Mouse (Mus musculus): ENCODE measurements around the gene Gm9821. TPM values are rescaled to one million over a fixed set of nuclear protein-coding genes. Genes with fewer than 3 reads are reported as not detected.

Gm9821 gene
- polyA plus RNA-seq, 1 experiment from 2014 or later = 2.2 TPM

DNA sequence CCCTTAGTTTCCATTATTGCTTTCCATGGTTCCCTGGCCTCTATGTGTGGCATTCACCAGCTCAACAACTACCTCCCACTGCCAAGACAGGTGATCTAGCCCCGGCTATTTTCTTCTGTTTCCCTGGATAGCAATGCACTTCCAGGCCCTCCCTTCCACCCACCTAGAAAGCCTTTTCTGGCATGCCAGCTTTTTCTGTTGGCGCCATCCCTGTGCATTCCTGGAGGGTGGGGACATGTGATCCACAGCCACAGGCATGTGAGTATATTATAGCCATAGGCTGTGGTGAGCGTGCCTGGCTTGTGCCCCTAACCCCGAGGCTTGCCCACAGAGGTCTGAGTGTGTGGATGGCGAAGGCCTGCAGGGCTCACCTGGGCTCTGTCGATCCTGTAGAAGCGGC lies 9.3 kb upstream of the Gm9821 start:
- ATAC-seq (ENCODE audit: extremely low read depth, insufficient number of reproducible peaks, low FRiP score, low TSS enrichment) = no peak
- H3K9ac ChIP-seq = no peak overlapping the region
- no peak overlapping the region for H3K27ac ChIP-seq (replicated peaks)
- H3K4me3 ChIP-seq = no peak overlapping the region
- H3K4me1 ChIP-seq = peaks cover 39% of the 10 kb centered on the region
- H3K9me3 ChIP-seq = no peaks in the 10 kb centered on the region
- no peak overlapping the region for H3K4me2 ChIP-seq
- peaks cover 83% of the 10 kb centered on the region for H3K36me3 ChIP-seq
- no peaks in the 10 kb centered on the region for H3K27me3 ChIP-seq (replicated peaks)
- 90% methylated on average over 7 of the region's 7 CpGs for WGBS

DNA sequence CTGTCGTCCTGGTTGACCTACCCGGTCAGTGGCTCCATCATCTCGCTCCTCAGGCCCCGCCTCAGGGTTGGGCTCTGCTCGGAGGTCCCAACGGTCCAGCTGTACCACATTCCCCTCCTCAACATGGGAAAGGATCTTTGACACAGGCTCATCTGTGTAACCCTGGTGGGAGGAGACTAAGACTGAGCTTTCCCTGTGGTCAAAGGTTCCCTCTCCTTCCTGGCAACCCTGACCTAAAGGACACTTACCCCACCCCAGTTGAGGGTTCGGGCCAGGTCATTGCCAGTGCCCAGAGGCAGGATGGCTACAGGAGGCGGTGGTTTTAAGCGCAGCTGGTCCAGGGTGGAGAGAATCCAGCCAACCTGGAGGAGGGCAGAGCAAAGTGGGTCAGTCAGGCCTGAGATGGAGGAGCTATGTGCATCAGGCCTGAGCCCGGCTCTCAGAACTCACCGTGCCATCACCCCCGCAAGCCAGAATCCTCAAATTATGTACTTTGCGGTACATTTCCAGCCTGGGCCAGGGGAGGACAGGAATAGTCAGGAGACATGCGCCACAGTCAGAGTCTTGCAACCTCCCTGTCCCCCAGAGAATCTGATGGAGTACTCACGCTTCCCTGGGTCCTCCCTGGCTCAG lies 6.1 kb upstream of the Gm9821 start:
- Histone ChIP-seq H3K4me3 (no peak overlapping the region), H3K27ac (replicated peaks) (no peak overlapping the region), H3K4me2 (no peak overlapping the region), H3K9ac (no peak overlapping the region), H3K4me1 (peaks cover 28% of the 10 kb centered on the region), H3K9me3 (no peaks in the 10 kb centered on the region), H3K27me3 (replicated peaks) (no peaks in the 10 kb centered on the region), H3K36me3 (peaks cover 89% of the 10 kb centered on the region)
- ATAC-seq (ENCODE audit: extremely low read depth, insufficient number of reproducible peaks, low FRiP score, low TSS enrichment) = no peak
- WGBS = 84% methylated on average over 15 of the region's 15 CpGs

DNA sequence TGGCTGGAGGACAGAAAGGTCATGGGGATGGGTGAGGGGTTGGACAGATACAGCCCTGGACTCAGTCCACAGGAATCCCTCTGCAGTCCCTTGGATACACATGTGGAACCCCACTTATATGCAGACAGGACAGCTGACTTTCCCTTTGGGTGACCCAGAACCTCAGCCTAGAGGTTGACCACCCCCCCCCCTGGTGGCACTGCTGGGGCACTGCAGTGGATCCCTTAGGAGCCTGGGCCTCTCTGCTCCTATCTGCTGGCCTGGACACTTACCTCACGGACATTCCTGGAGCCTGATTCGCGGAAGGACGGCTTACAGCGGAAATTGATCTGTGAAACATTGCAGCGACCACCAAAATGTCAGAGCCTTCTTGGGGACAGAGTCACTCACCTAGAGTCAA lies 3.1 kb upstream of the Gm9821 start:
- WGBS = 39% methylated on average over 6 of the region's 6 CpGs
- peaks cover 73% of the 10 kb centered on the region for H3K36me3 ChIP-seq
- no peaks in the 10 kb centered on the region for H3K9me3 ChIP-seq
- no peaks in the 10 kb centered on the region for H3K27me3 ChIP-seq (replicated peaks)
- 0 out of 2 replicates have a peak overlapping the region, but pooled peaks have one; percentile 54 for H3K9ac ChIP-seq
- H3K27ac ChIP-seq (replicated peaks) = no peak overlapping the region
- no peak overlapping the region for H3K4me2 ChIP-seq
- H3K4me3 ChIP-seq = no peak overlapping the region
- no peak for ATAC-seq (ENCODE audit: extremely low read depth, insufficient number of reproducible peaks, low FRiP score, low TSS enrichment)
- H3K4me1 ChIP-seq = peaks cover 48% of the 10 kb centered on the region

DNA sequence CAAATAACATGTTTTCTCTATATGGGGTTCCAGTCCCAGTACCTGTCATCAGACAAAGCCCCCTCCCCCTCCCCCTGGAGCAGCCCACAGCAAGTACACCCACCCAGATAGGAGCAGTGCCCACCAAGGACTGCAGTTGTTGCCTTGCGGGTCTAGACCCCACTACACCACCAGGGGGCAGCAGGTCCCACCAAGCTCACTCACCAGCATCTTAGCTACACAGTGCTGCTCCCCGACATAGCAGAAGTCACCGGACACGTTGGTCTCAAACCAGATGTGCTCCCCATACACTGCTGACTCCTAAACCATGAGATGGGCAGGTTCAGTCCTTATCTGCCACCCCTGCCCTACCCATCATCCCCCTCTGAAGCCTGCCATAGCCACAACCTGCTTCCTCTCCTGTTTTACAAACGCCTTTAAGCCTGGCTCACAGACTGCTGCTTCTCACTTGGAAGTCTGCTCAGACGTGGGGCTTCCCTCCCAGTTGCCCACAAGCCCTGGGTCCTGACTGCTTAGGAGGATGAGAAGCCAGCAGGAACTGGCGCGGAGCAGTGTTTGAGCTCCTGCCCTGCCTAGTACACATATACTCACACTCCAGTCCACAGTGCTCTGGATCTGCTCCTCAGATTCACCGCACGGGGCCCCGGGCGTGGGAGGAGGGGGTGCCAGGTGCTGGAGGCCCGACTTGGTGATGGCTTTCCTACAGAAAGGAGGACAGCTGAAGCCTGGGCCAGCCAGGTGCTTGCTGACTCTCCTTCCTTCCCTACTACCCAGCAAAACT lies 1.1 kb upstream of the Gm9821 start:
- H3K27ac ChIP-seq (replicated peaks) = peak overlapping the region; percentile 54
- peaks cover 68% of the 10 kb centered on the region for H3K4me1 ChIP-seq
- H3K36me3 ChIP-seq = peaks cover 53% of the 10 kb centered on the region
- WGBS = 41% methylated on average over 13 of the region's 13 CpGs
- ATAC-seq (ENCODE audit: extremely low read depth, insufficient number of reproducible peaks, low FRiP score, low TSS enrichment) = no peak
- H3K27me3 ChIP-seq (replicated peaks) = no peaks in the 10 kb centered on the region
- H3K4me3 ChIP-seq = no peak overlapping the region
- H3K4me2 ChIP-seq = no peak overlapping the region
- H3K9me3 ChIP-seq = no peaks in the 10 kb centered on the region
- H3K9ac ChIP-seq = peak overlapping the region; percentile 63

DNA sequence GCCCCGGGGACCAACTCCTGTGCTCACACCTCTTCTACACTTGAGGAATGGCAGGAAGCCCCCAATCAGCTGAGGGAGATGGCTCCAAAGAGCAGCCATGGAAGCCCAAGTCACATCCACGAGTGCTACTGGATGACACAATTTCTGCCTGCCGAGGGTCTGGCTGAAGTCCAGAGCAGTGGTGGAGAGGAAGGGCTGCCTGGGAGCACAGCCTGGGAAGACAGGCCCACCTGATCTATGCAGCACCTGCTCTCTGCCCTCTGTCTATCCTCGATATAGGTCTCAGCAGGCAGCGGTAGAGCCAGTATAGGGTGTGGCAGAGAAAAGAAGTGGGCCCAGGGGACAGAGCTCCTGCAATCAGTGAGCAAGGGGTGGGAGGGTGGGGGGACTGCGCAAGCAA lies 1.3 kb downstream of the Gm9821 start:
- Histone ChIP-seq H3K4me2 (peak overlapping the region; percentile 74), H3K27ac (replicated peaks) (peak overlapping the region; percentile 99), H3K4me3 (no peak overlapping the region), H3K4me1 (peaks cover 89% of the 10 kb centered on the region), H3K36me3 (peaks cover 29% of the 10 kb centered on the region), H3K9ac (peak overlapping the region; percentile 88), H3K27me3 (replicated peaks) (no peaks in the 10 kb centered on the region), H3K9me3 (no peaks in the 10 kb centered on the region)
- WGBS = 38% methylated on average over 6 of the region's 6 CpGs
- no peak for ATAC-seq (ENCODE audit: extremely low read depth, insufficient number of reproducible peaks, low FRiP score, low TSS enrichment)

DNA sequence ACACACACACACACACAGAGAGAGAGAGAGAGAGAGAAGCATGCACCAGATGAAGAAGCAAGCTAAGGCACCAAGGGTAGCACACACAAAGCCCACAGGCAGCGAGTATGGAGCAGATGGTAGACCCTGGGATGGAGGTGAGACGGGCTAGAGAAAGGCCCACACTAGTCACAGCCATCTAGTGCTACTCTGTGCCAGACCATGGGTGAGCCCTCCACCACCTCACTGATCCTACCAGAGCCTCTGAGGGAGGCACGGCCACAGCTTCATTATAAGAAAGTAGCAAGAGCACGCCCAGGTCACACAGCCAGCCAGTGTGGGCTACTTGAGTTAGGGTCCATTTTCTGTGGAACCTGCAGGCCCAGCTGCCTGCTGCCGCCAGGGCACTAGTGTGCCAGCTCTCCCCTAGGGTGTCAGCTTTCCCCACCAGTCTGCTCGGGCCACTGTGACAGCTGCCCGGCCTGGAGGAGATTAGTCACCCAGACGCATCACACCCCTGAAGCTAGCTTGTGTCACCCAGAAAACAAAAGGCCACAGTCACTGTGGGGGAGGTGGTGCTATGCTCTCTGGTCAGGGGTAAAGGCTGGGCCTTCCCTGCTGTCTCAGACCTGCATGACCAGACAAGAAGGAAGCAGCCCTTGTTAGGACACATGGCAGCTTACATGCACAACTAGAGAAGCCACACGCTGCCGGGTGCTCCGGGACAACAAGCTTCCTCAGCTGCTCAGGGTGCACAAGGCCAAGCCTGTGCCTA lies 2.1 kb downstream of the Gm9821 start:
- peak; percentile 20; the same call in 1 of the 2 replicates for ATAC-seq (ENCODE audit: extremely low read depth, insufficient number of reproducible peaks, low FRiP score, low TSS enrichment)
- Histone ChIP-seq H3K27me3 (replicated peaks) (no peaks in the 10 kb centered on the region), H3K36me3 (peaks cover 21% of the 10 kb centered on the region), H3K4me2 (peak overlapping the region; percentile 74), H3K9me3 (no peaks in the 10 kb centered on the region), H3K27ac (replicated peaks) (peak overlapping the region; percentile 99), H3K4me3 (peak overlapping the region; percentile 29), H3K4me1 (peaks cover 87% of the 10 kb centered on the region), H3K9ac (peak overlapping the region; percentile 88)
- whole genome bisulfite sequencing = 39% methylated on average over 11 of the region's 11 CpGs

DNA sequence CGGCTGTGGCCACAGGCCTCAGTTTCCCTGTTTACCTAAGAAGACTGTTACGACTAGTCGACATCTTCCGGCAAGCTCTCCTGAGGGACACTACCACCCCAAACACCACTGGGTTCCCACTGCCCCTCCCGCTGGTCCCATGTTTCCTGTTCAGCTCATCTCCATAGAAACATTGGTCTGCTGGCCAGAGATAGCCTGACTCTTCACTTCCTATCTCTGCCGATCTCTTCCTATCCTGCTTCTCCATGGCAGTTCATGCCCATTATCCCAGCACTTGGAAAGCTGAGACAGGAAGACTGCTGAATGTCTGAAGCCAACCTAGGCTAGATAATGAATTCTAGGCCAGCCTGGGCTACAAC lies 2.6 kb downstream of the Gm9821 start:
- Histone ChIP-seq H3K4me1 (peaks cover 86% of the 10 kb centered on the region), H3K27ac (replicated peaks) (peak overlapping the region; percentile 99), H3K9ac (peak overlapping the region; percentile 88), H3K9me3 (no peaks in the 10 kb centered on the region), H3K4me3 (peak overlapping the region; percentile 29), H3K4me2 (peak overlapping the region; percentile 74), H3K27me3 (replicated peaks) (no peaks in the 10 kb centered on the region), H3K36me3 (peaks cover 21% of the 10 kb centered on the region)
- WGBS = 42% methylated on average over 6 of the region's 6 CpGs
- ATAC-seq (ENCODE audit: extremely low read depth, insufficient number of reproducible peaks, low FRiP score, low TSS enrichment) = no peak

DNA sequence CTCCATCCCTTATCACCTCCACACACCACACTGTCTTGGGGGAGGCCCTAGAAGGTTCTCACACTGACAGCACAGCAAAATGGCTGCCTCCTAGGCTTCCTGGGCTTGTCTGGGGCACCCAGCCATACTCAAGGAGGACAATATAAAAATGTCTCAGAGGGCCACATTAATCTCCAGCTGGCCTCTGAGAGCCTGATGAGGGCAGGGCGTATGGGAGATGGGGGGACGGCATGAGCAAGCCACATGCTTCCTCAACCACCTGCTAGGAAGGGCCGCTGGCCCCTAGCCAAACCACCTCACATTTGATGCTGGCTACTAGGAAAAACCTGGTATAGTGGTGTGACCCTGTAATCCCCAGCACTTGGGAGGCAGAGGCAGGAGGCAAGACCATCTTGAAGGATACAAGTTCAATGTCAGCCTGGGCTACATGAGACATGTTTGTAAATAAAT lies 3.3 kb downstream of the Gm9821 start:
- no peaks in the 10 kb centered on the region for H3K9me3 ChIP-seq
- peak overlapping the region; percentile 48 for H3K4me3 ChIP-seq
- peak overlapping the region; percentile 88 for H3K9ac ChIP-seq
- no peaks in the 10 kb centered on the region for H3K27me3 ChIP-seq (replicated peaks)
- peaks cover 92% of the 10 kb centered on the region for H3K4me1 ChIP-seq
- peaks cover 16% of the 10 kb centered on the region for H3K36me3 ChIP-seq
- peak overlapping the region; percentile 74 for H3K4me2 ChIP-seq
- peak overlapping the region; percentile 99 for H3K27ac ChIP-seq (replicated peaks)
- WGBS = 56% methylated on average over 3 of the region's 3 CpGs
- ATAC-seq (ENCODE audit: extremely low read depth, insufficient number of reproducible peaks, low FRiP score, low TSS enrichment) = no peak

DNA sequence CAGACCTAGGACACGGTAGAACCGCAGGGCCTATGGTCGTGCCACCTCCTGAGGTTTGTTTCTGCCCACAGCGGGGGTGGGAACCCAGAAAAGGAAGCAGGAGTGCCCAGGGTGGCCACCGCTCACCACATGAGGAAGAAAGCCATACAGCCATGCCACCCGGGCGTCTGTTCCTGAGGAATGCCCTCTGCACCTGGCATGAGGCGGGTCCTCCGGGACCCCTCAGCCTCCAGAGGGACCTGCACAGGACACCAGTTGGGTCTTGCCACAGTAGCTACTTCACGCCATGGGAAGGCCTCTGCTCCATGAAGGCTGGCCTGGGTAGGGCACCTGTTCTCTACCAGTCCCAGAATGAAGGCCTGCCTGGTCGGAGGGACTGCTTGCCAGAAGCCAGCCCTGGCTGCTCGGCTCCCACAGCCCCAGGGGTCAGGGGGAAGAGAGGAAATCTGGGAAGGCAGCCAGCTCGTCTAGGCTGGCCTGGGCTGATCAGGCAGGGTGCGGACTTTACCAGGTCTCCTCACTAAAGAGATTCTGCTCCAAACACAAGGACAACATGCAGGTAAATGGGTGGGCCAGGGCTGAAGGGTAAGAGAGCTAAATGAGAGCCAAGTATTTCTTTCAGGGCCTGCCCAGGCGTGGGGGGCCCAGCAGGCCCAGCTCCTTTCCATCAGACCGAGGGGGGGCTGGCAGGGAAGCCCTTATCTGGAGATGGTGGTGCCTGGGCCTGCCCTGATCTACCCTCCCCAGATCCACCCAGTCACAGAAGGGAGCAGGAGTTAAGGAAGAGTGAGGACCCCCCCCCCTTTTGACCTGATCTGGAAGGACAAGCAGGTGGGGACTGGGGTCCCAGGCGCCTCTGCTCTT lies 4.1 kb downstream of the Gm9821 start:
- H3K27ac ChIP-seq (replicated peaks) = peak overlapping the region; percentile 99
- H3K4me2 ChIP-seq = peak overlapping the region; percentile 74
- no peaks in the 10 kb centered on the region for H3K27me3 ChIP-seq (replicated peaks)
- H3K9me3 ChIP-seq = no peaks in the 10 kb centered on the region
- 48% methylated on average over 16 of the region's 17 CpGs for WGBS
- peak overlapping the region; percentile 88 for H3K9ac ChIP-seq
- peak; percentile 23; the same call in 1 of the 2 replicates for ATAC-seq (ENCODE audit: extremely low read depth, insufficient number of reproducible peaks, low FRiP score, low TSS enrichment)
- H3K36me3 ChIP-seq = peaks cover 12% of the 10 kb centered on the region
- peaks cover 92% of the 10 kb centered on the region for H3K4me1 ChIP-seq
- H3K4me3 ChIP-seq = peak overlapping the region; percentile 48

DNA sequence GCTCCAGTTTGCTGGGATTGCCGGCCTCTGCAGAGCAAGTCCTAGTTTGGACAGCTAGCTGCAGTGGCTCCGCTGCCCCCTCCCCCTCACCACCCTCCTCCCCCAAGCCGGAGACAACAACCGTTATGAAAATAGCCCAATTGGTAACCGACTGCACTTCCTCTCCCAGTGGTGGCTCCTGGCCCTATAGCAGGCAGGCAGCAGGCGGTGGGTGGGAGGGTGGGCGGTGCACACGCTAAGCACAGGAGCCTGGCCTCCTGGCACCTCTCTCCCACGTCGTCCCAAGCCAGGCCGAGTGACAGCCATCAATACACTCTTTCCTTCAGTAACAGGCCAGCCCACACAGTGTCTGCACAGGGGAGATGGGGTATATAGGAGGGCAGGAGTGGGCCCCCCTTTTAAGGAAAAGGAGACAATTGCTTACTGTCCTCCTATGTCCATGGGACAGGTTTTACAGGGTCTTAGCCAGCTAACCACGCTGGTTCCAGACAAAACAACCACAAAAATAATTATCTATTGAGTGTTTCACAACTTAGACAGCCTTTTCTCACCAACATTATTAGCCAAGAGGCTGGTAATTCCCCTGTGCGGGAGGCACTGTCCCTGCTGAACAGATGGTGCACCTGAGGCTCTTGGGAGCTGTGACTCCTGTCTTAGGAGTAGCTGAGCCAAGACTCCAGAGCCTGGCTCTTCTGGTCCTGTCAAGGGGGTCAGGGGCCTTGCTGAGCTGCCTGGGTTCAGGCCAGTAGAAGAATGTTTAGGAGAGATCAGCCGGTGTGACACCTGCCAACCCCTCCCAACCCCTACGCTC lies 5.0 kb downstream of the Gm9821 start:
- 14% methylated on average over 15 of the region's 15 CpGs for WGBS
- Histone ChIP-seq H3K27me3 (replicated peaks) (no peaks in the 10 kb centered on the region), H3K4me1 (peaks cover 93% of the 10 kb centered on the region), H3K4me2 (peak overlapping the region; percentile 74), H3K4me3 (peak overlapping the region; percentile 48), H3K27ac (replicated peaks) (peak overlapping the region; percentile 99), H3K36me3 (peaks cover 3% of the 10 kb centered on the region), H3K9ac (peak overlapping the region; percentile 88), H3K9me3 (no peaks in the 10 kb centered on the region)
- ATAC-seq (ENCODE audit: extremely low read depth, insufficient number of reproducible peaks, low FRiP score, low TSS enrichment) = peak; percentile 51; the same call in 1 of the 2 replicates
